Mouse (Mus musculus) kidney, postnatal 0 days (tissue): ENCODE measurements at regions not wholly inside any gene's neighbourhood (a gene's known extent, or its start where the extent isn't known, plus 50 kb on each side); places are given as distances from the start of the nearest gene placed in this dataset.

ENCODE experiments used
- ATAC-seq: fragments of 200-750 bp; cut with Nextera tagmentation; replicated peaks from 2 replicates; pipeline ENCODE4 v1.8.0; 2017; ENCODE audit warnings: low read depth, moderate number of reproducible peaks, moderate TSS enrichment, moderate library complexity; ENCODE audit not compliant: low FRiP score
- DNase-seq: peaks from one replicate; pipeline ENCODE4 v3.0.0-alpha.2; 2016; ENCODE audit warnings: low spot score
- H3K27ac ChIP-seq: fragments of 300-500 bp; sonication (generic); 2 replicates; pipeline ENCODE4 v1.5.1; 2014; ENCODE audit warnings: mild to moderate bottlenecking
- H3K27me3 ChIP-seq: fragments of 300-500 bp; sonication (generic); 2 replicates; pipeline ENCODE4 v1.6.1; 2014; ENCODE audit warnings: low read length, mixed read lengths; ENCODE audit not compliant: insufficient read depth
- H3K36me3 ChIP-seq: fragments of 300-500 bp; sonication (generic); 2 replicates; pipeline ENCODE4 v1.6.1; 2014; ENCODE audit warnings: low read length, mixed read lengths; ENCODE audit not compliant: insufficient read depth
- H3K4me1 ChIP-seq: fragments of 300-500 bp; sonication (generic); replicated peaks from 2 replicates; pipeline ENCODE4 v1.6.1; 2014; ENCODE audit warnings: antibody characterized with exemption, low read length, mixed read lengths; ENCODE audit not compliant: insufficient read depth
- H3K4me2 ChIP-seq: fragments of 300-500 bp; sonication (generic); 2 replicates; pipeline ENCODE4 v1.6.1; 2014; ENCODE audit warnings: mild to moderate bottlenecking, low read length, moderate library complexity, mixed read lengths
- H3K4me3 ChIP-seq: fragments of 300-500 bp; sonication (generic); replicated peaks from 2 replicates; pipeline ENCODE4 v1.5.1; 2014; ENCODE audit warnings: low read depth, low read length
- H3K9ac ChIP-seq: fragments of 300-500 bp; sonication (generic); 2 replicates; pipeline ENCODE4 v1.6.1; 2014; ENCODE audit warnings: low read depth, low read length
- H3K9me3 ChIP-seq: fragments of 300-500 bp; sonication (generic); replicated peaks from 2 replicates; pipeline ENCODE4 v1.6.1; 2016; ENCODE audit warnings: low read length, inconsistent platforms, mixed read lengths
- CTCF ChIP-seq: IDR thresholded peaks from 2 replicates; pipeline ENCODE4 v1.5.1; 2016; ENCODE audit warnings: antibody characterized with exemption, low read depth, mild to moderate bottlenecking, moderate library complexity
- WGBS: fragments of 180-500 bp; shearing (Covaris S2); extraction: QIAGEN DNeasy Blood & Tissue Kit; methylation state at CpG from one replicate; pipeline ENCODE4 v1.1.7; 2014; 5-methylcytosine and 5-hydroxymethylcytosine counted together

DNA sequence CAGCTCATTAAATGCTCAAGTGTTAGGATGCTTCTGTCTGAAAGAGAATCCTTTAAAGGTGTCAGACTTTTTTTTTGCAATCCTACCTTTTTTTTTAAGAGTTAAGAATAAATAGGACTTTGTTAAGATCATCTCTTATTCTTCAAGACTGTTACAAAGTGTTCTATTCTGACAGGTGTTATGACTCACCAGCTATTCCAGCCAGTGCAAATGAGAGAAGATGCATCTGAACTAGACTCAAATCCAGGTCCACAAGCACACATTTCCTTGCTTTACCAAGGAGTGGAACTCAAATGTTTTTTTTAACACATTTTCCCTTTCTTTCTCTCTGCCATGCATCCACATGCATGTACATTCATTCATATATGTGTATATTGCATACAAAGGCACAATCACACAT lies 98.4 kb upstream of the Atp10a start:
- no peaks in the 10 kb centered on the region for H3K27me3 ChIP-seq

DNA sequence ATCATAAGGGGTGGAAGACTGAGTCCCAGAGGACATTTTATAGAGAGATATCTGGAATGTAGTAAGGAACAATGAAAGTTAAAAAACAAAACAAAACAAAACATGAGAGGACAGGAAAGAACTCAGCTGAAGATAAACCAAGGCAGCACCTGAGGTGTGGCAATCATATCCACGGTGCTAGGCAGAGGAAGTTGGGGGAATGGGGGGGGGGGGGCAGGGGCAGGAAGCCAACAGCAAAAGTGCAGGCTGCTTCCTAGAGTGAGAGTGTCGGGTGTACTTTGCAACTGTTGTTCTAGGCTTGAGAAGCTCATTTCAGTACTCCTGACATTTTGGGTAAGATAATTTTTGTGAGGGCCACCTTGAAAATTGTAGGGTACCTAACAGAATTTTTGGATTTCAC lies 87.2 kb upstream of the Atp10a start:
- Histone ChIP-seq H3K9me3 (no peaks in the 10 kb centered on the region), H3K4me2 (no peak overlapping the region), H3K9ac (no peak overlapping the region), H3K36me3 (no peaks in the 10 kb centered on the region), H3K27me3 (no peaks in the 10 kb centered on the region), H3K27ac (no peak overlapping the region), H3K4me1 (no peaks in the 10 kb centered on the region), H3K4me3 (no peak overlapping the region)
- ATAC-seq = no peak
- no peak for DNase-seq
- 43% methylated on average over 2 of the region's 2 CpGs for WGBS
- no peak for TF ChIP-seq CTCF

More for the DNA sequence above, 98.4 kb upstream of the Atp10a start:
- H3K36me3 ChIP-seq = no peaks in the 10 kb centered on the region
- H3K4me1 ChIP-seq = no peaks in the 10 kb centered on the region
- no peak overlapping the region for H3K4me3 ChIP-seq
- ATAC-seq = no peak
- TF ChIP-seq CTCF = no peak
- H3K9ac ChIP-seq = no peak overlapping the region
- no peak overlapping the region for H3K4me2 ChIP-seq
- no peaks in the 10 kb centered on the region for H3K9me3 ChIP-seq
- no peak for DNase-seq
- H3K27ac ChIP-seq = no peak overlapping the region

DNA sequence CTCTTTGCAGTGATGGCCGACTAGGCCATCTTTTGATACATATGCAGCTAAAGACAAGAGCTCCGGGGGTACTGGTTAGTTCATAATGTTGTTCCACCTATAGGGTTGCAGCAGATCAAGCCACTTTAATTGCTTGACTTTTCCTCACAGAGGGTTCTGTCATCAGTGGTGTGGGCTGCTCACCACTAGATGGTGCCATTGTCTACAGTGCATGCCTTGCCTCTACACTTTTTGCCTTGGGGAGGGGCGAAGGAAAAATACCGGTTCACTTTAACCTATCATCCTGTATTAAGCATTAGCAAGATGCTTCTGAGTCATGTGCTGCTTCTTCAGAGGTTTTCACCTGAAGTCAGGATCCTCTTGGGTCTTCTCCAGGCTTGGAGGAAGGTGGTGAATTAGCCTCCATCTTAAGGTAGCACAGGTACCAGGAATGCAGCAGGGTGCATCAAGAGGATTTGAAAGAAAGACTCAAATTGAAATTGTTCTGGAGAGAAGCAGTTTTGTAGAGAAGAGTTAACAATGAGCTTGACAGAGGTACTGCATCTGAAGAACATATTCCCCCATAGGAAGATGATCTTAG lies 71.6 kb upstream of the Atp10a start:
- no peaks in the 10 kb centered on the region for H3K27me3 ChIP-seq
- no peaks in the 10 kb centered on the region for H3K4me1 ChIP-seq
- H3K27ac ChIP-seq = no peak overlapping the region
- 17% methylated on average over 4 of the region's 4 CpGs for WGBS
- H3K4me3 ChIP-seq = no peak overlapping the region
- no peak overlapping the region for H3K4me2 ChIP-seq
- H3K9me3 ChIP-seq = no peaks in the 10 kb centered on the region
- DNase-seq (peak; percentile 74), ATAC-seq (peak; percentile 77; the same call in 1 of the 2 replicates)
- TF ChIP-seq CTCF = peak; percentile 91
- no peaks in the 10 kb centered on the region for H3K36me3 ChIP-seq
- no peak overlapping the region for H3K9ac ChIP-seq

DNA sequence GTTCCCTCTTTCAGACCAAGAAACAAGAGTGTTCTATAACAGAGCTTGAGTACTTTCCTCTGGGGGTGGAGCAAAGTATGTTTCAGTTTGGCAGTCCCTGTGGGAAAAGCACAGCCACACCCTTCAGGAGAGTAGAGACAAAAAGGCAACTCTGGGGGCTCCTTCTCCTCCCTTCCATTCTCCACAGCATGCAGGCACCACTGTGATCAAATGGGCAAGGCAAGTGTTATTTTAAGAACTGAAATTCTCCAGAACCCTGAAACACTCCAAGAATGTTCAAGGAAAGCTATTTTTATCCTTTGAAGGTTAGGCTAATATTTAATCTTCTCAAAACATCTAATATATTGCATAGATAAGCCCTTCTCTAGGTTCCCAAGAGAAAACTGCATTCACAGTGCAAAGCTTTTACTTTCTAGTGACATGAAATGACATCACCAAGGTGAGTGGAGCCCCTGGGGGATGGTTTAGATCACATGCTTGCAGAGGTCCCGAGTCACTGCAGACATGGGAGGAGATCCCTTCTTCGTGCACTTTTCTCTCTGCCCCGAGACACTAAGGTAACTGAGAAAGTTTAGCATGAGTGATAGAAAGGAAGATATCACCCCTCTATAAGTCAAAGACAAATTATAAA lies 70.2 kb upstream of the Atp10a start:
- H3K9me3 ChIP-seq = no peaks in the 10 kb centered on the region
- no peak for TF ChIP-seq CTCF
- no peaks in the 10 kb centered on the region for H3K36me3 ChIP-seq
- WGBS = 62% methylated on average over 3 of the region's 3 CpGs
- ATAC-seq (no peak), DNase-seq (no peak)
- no peak overlapping the region for H3K27ac ChIP-seq
- no peak overlapping the region for H3K9ac ChIP-seq
- H3K4me1 ChIP-seq = no peaks in the 10 kb centered on the region
- H3K27me3 ChIP-seq = no peaks in the 10 kb centered on the region
- no peak overlapping the region for H3K4me3 ChIP-seq
- H3K4me2 ChIP-seq = no peak overlapping the region

DNA sequence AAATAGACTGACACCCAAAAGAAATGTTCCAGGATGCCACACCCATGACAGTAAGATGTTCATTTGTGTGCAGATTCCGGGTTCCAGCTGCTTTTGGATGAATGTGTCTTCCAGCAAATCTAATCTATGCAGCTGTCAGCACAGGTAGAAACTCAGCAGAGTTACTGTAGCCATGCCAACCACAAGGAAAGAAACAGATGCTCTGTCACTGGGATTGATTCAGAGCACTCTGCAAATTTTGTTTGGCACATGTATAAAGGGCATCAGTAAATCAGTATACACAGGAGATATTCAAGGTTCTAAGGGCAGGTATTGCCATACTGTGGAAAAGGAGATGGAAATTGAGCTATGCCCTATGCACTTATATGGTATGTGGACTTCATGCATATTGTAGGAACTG lies 60.0 kb upstream of the Atp10a start:
- H3K27ac ChIP-seq = no peak overlapping the region
- no peak overlapping the region for H3K4me2 ChIP-seq
- no peak overlapping the region for H3K4me3 ChIP-seq
- no peak for TF ChIP-seq CTCF
- H3K9ac ChIP-seq = no peak overlapping the region
- no peaks in the 10 kb centered on the region for H3K9me3 ChIP-seq
- H3K36me3 ChIP-seq = no peaks in the 10 kb centered on the region
- ATAC-seq (no peak), DNase-seq (no peak)
- 76% methylated on average over 1 of the region's 1 CpGs for whole genome bisulfite sequencing
- no peaks in the 10 kb centered on the region for H3K27me3 ChIP-seq
- no peaks in the 10 kb centered on the region for H3K4me1 ChIP-seq
